Comparison of ENCODE assay signal across 8 mouse cellular contexts in the genomic region with DNA sequence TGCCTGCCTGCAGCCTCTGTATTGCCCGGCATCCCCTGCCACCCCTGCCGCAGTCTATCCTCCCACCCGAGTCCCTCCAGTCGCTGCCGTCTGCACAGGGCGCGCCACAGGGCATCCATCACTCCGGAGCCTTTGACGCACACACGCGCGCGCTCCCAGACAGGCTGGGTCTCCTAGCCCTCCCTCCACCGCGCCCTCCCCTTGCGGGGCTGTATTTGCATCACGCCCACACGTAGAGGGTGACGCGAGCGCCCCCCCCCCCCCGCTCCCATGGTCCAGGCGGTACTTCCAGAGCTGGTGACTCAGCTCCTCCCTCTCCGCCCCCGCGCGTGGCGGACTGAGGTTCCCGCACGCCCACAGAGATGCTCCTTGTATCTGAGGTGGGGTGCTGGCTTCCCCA. TPM values are rescaled to one million over a fixed set of nuclear protein-coding genes. Genes with fewer than 3 reads are reported as not detected.
DNase-seq lines count a peak whose midpoint lies in the region; ATAC-seq and TF ChIP-seq lines count a peak whose summit lies in the region.

No protein-coding gene starts in this region.

- ATAC-seq in megakaryocyte, adult 5-6 weeks (ENCODE audit: poor library complexity, severe bottlenecking) = no peak
- ATAC-seq in frontal cortex, adult (ENCODE audit: low TSS enrichment) = peak; percentile 77
- ATAC-seq in midbrain, postnatal 0 days (ENCODE audit: low FRiP score) = peak; percentile 75
- ATAC-seq in monocyte, adult 5-6 weeks (replicated peaks; ENCODE audit: insufficient number of reproducible peaks, low FRiP score, low TSS enrichment, poor library complexity, severe bottlenecking) = no peak
- ATAC-seq in megakaryocyte-erythroid progenitor cell, adult 5-6 weeks (replicated peaks; ENCODE audit: low FRiP score, low TSS enrichment, poor library complexity, severe bottlenecking) = no peak

- H3K4me2 ChIP-seq in midbrain, postnatal 0 days (ENCODE audit: low read depth, low read length, poor library complexity, severe bottlenecking) = peak overlapping the region; percentile 93

- TF ChIP-seq CTCF in midbrain, postnatal 0 days (IDR thresholded peaks at IDR 0.05) = no peak

- peaks cover 17% of the 10 kb centered on the region for H3K4me1 ChIP-seq in megakaryocyte, embryonic 14.5 days
- H3K4me1 ChIP-seq in midbrain, postnatal 0 days (ENCODE audit: insufficient read depth, low read length) = no peaks in the 10 kb centered on the region

- H3K27me3 ChIP-seq in megakaryocyte, embryonic 14.5 days (replicated peaks) = peaks cover 76% of the 10 kb centered on the region
- H3K27me3 ChIP-seq in midbrain, postnatal 0 days (ENCODE audit: insufficient read depth, low read length) = peaks cover 3% of the 10 kb centered on the region; the same call in 1 of the 2 replicates

- no peaks in the 10 kb centered on the region for H3K36me3 ChIP-seq in megakaryocyte, embryonic 14.5 days (replicated peaks; ENCODE audit: low read length)
- H3K36me3 ChIP-seq in midbrain, postnatal 0 days (ENCODE audit: insufficient read depth, low read length) = no peaks in the 10 kb centered on the region

- WGBS in midbrain, postnatal 0 days = under 1% methylated on average over 24 of the region's 30 CpGs

- DNase-seq in cerebellum, postnatal 10 days = peak; percentile 75 to 87
- DNase-seq in left cerebral cortex, adult 18-20 months (ENCODE audit: low spot score in 2 of 2) = peak; percentile 65 to 68
- peak; percentile 89 for DNase-seq in midbrain, postnatal 0 days (ENCODE audit: low spot score)

- H3K27ac ChIP-seq in midbrain, postnatal 0 days (ENCODE audit: low read depth, low read length) = 0 out of 2 replicates have a peak overlapping the region, but pooled peaks have one; percentile 12

- H3K9ac ChIP-seq in midbrain, postnatal 0 days (replicated peaks; ENCODE audit: low read length, poor library complexity, severe bottlenecking) = peak overlapping the region; percentile 36; the same call in 1 of the 2 replicates

- peak overlapping the region; percentile 71 for H3K4me3 ChIP-seq in megakaryocyte, embryonic 14.5 days (replicated peaks)
- peak overlapping the region; percentile 47 for H3K4me3 ChIP-seq in midbrain, postnatal 0 days (ENCODE audit: low read depth, low read length)

- no peaks in the 10 kb centered on the region for H3K9me3 ChIP-seq in megakaryocyte, embryonic 14.5 days
- H3K9me3 ChIP-seq in midbrain, postnatal 0 days (ENCODE audit: low read length) = no peaks in the 10 kb centered on the region

RNA-seq across cellular contexts. Expression of a gene that starts 1.3 kb away (rescaled TPM):
- 0.47 TPM in 1 of 2 replicates, not detected in the other for polyA plus RNA-seq in megakaryocyte, embryonic 14.5 days (2012; ENCODE audit: insufficient read depth, low replicate concordance)
- 0.05 TPM in 1 of 2 replicates, not detected in the other for total RNA-seq in megakaryocyte, adult 5-6 weeks (2015)
- total RNA-seq in megakaryocyte, adult 5-6 weeks (2017) = not detected in 2 replicates
- 10 to 100 TPM; 31.9 to 34.5 TPM for total RNA-seq in left cerebral cortex, adult 18-20 months (2021)
- total RNA-seq in midbrain, postnatal 0 days (2014; rRNA removed) = 24.3 and 25.7 TPM in 2 replicates
- 7.8 and 7.9 TPM in 2 replicates for polyA plus RNA-seq in midbrain, postnatal 0 days (2015; fragmentation: Nextera tagmentation; extraction: Ambion mirVana)
- 1.5 TPM in 1 of 3 replicates, not detected in the others for total RNA-seq in monocyte, adult 5-6 weeks (2017)
- total RNA-seq in megakaryocyte-erythroid progenitor cell, adult 5-6 weeks (2014; fragmentation: Nextera tagmentation) = 1.3 TPM in 1 of 2 replicates, not detected in the other
- not detected in 2 replicates for total RNA-seq in megakaryocyte-erythroid progenitor cell, adult 5-6 weeks (2017)

RNA-seq across cellular contexts. Expression of a gene that starts 49.2 kb away (rescaled TPM):
- polyA plus RNA-seq in megakaryocyte, embryonic 14.5 days (2012; ENCODE audit: insufficient read depth, low replicate concordance) = not detected in 2 replicates
- total RNA-seq in megakaryocyte, adult 5-6 weeks (2015) = not detected in 2 replicates
- total RNA-seq in megakaryocyte, adult 5-6 weeks (2017) = not detected in 2 replicates
- not detected for total RNA-seq in left cerebral cortex, adult 18-20 months (2021)
- not detected in 2 replicates for total RNA-seq in midbrain, postnatal 0 days (2014; rRNA removed)
- polyA plus RNA-seq in midbrain, postnatal 0 days (2015; fragmentation: Nextera tagmentation; extraction: Ambion mirVana) = not detected in 2 replicates
- total RNA-seq in monocyte, adult 5-6 weeks (2017) = not detected in 3 replicates
- not detected in 2 replicates for total RNA-seq in megakaryocyte-erythroid progenitor cell, adult 5-6 weeks (2014; fragmentation: Nextera tagmentation)
- total RNA-seq in megakaryocyte-erythroid progenitor cell, adult 5-6 weeks (2017) = not detected in 2 replicates

RNA-seq across cellular contexts. Expression of a gene that starts 49.9 kb away (rescaled TPM):
- 0.06 TPM in 1 of 2 replicates, not detected in the other for polyA plus RNA-seq in megakaryocyte, embryonic 14.5 days (2012; ENCODE audit: insufficient read depth, low replicate concordance)
- total RNA-seq in megakaryocyte, adult 5-6 weeks (2015) = 3.5 and 3.8 TPM in 2 replicates
- total RNA-seq in megakaryocyte, adult 5-6 weeks (2017) = 8.9 and 11.7 TPM in 2 replicates
- total RNA-seq in left cerebral cortex, adult 18-20 months (2021) = 10 to 100 TPM; 30.1 to 30.2 TPM
- total RNA-seq in midbrain, postnatal 0 days (2014; rRNA removed) = 2.0 and 4.5 TPM in 2 replicates
- 10.0 and 11.3 TPM in 2 replicates for polyA plus RNA-seq in midbrain, postnatal 0 days (2015; fragmentation: Nextera tagmentation; extraction: Ambion mirVana)
- total RNA-seq in monocyte, adult 5-6 weeks (2017) = 0.67 to 13.7 TPM (median 1.6 TPM) in 3 replicates
- 4.3 and 7.7 TPM in 2 replicates for total RNA-seq in megakaryocyte-erythroid progenitor cell, adult 5-6 weeks (2014; fragmentation: Nextera tagmentation)
- total RNA-seq in megakaryocyte-erythroid progenitor cell, adult 5-6 weeks (2017) = 10.7 and 19.0 TPM in 2 replicates

Comparison
In these comparisons a context has a peak if more than half of its experiments do, and no peak if none do; other contexts are left out.
1. ATAC-seq: peak in frontal cortex, adult (single experiment) and midbrain, postnatal 0 days (single experiment); none in megakaryocyte, adult 5-6 weeks (single experiment), monocyte, adult 5-6 weeks (single experiment) and megakaryocyte-erythroid progenitor cell, adult 5-6 weeks (single experiment).
2. RNA of a gene that starts 1.3 kb away (total RNA-seq): 31.9 to 34.5 TPM in left cerebral cortex, adult 18-20 months and 24.3 to 25.7 TPM in midbrain, postnatal 0 days; 0.05 TPM in megakaryocyte, adult 5-6 weeks, 1.5 TPM in monocyte, adult 5-6 weeks and 1.3 TPM in megakaryocyte-erythroid progenitor cell, adult 5-6 weeks; every median in the first group is over 10 times any median in the second.
3. Peak in every context shown above with its lines, with median percentiles within 50 percentile points of each other: DNase-seq.